Mouse (Mus musculus): ENCODE measurements around the gene Gm10447.
"Not testable (repeated sequence)": the region's sequence is repeated elsewhere in the genome, so short reads cannot be mapped to it uniquely, and the experiment has no call there.

Gene Gm10447

GRCm38 (mm10) chr11:53443861-53444260, 13.0 kb downstream of the Gm10447 start:
- DNase-seq (ENCODE audit: low spot score in 2 of 2): no peak

GRCm38 (mm10) chr11:53441921-53442320, 15.0 kb downstream of the Gm10447 start:
- no peak for DNase-seq (ENCODE audit: low spot score in 2 of 2)

GRCm38 (mm10) chr11:53436338-53436737, 20.6 kb downstream of the Gm10447 start:
- DNase-seq (ENCODE audit: low spot score in 2 of 2): no peak

- DNase-seq (ENCODE audit: low spot score in 2 of 2): no peak
Observed at GRCm38 (mm10) chr11:53435504-53435903, 21.4 kb downstream of the Gm10447 start.

- DNase-seq (ENCODE audit: low spot score in 2 of 2): no peak
Observed at GRCm38 (mm10) chr11:53433057-53433456, 23.9 kb downstream of the Gm10447 start.

GRCm38 (mm10) chr11:53431347-53432056, 25.4 kb downstream of the Gm10447 start:
- peak in 1 of 2 experiments; percentile 35 for DNase-seq (ENCODE audit: low spot score in 2 of 2)

GRCm38 (mm10) chr11:53430670-53431346, 26.1 kb downstream of the Gm10447 start, which contains the start of the genes Uqcrq and Gdf9:
TSS of gene Uqcrq (minus strand) at chr11:53430831.
TSS of gene Gdf9 (plus strand) at chr11:53431023.
- DNase-seq (ENCODE audit: low spot score in 2 of 2): peak; percentile 97 to 99

GRCm38 (mm10) chr11:53430300-53430669, 26.6 kb downstream of the Gm10447 start:
- DNase-seq (ENCODE audit: low spot score in 2 of 2): no peak

GRCm38 (mm10) chr11:53429182-53429581, 27.7 kb downstream of the Gm10447 start:
- no peak for DNase-seq (ENCODE audit: low spot score in 2 of 2)

- no peak for DNase-seq (ENCODE audit: low spot score in 2 of 2)
Observed at GRCm38 (mm10) chr11:53428716-53429057, 28.2 kb downstream of the Gm10447 start.

- no peak for DNase-seq (ENCODE audit: low spot score in 2 of 2)
Observed at GRCm38 (mm10) chr11:53427993-53428715, 28.8 kb downstream of the Gm10447 start.

GRCm38 (mm10) chr11:53426914-53427313, 30.0 kb downstream of the Gm10447 start:
- not testable (repeated sequence) for DNase-seq (ENCODE audit: low spot score in 2 of 2)

- DNase-seq (ENCODE audit: low spot score in 2 of 2): no peak
Observed at GRCm38 (mm10) chr11:53425711-53426255, 31.1 kb downstream of the Gm10447 start.

- DNase-seq (ENCODE audit: low spot score in 2 of 2): no peak
Observed at GRCm38 (mm10) chr11:53425251-53425650, 31.7 kb downstream of the Gm10447 start.

GRCm38 (mm10) chr11:53424826-53425225, 32.1 kb downstream of the Gm10447 start:
- no peak for DNase-seq (ENCODE audit: low spot score in 2 of 2)

GRCm38 (mm10) chr11:53423036-53423435, 33.9 kb downstream of the Gm10447 start, which contains the start of gene Leap2:
TSS of gene Leap2 (minus strand) at chr11:53423170.
- DNase-seq (ENCODE audit: low spot score in 2 of 2): no peak

GRCm38 (mm10) chr11:53418048-53418447, 38.9 kb downstream of the Gm10447 start:
- DNase-seq (ENCODE audit: low spot score in 2 of 2): no peak

GRCm38 (mm10) chr11:53413871-53414270, 43.0 kb downstream of the Gm10447 start:
- DNase-seq (ENCODE audit: low spot score in 2 of 2): no peak

GRCm38 (mm10) chr11:53411738-53412137, 45.2 kb downstream of the Gm10447 start:
- DNase-seq (ENCODE audit: low spot score in 2 of 2): no peak

Measured in urinary bladder, postnatal 36 days (tissue).